Mouse (Mus musculus) midbrain, embryonic 11.5 days (tissue): ENCODE measurements around the gene Ppme1. TPM values are rescaled to one million over a fixed set of nuclear protein-coding genes. Genes with fewer than 3 reads are reported as not detected.

ENCODE experiments used
- ATAC-seq: fragments of 200-750 bp; cut with Nextera tagmentation; 2 replicates; pipeline ENCODE4 v1.8.0; 2017; ENCODE audit warnings: moderate TSS enrichment, moderate library complexity; ENCODE audit not compliant: low FRiP score
- DNase-seq: peaks from one replicate; pipeline ENCODE4 v3.0.0; 2015; ENCODE audit warnings: low spot score; ENCODE audit errors: missing footprints
- H3K27ac ChIP-seq: fragments of 300-500 bp; sonication (generic); 2 replicates; pipeline ENCODE4 v1.5.1; 2014; ENCODE audit warnings: low read depth, low read length
- H3K27me3 ChIP-seq: fragments of 300-500 bp; sonication (generic); 2 replicates; pipeline ENCODE4 v1.6.1; 2014; ENCODE audit warnings: mild to moderate bottlenecking, low read length, moderate library complexity, mixed read lengths; ENCODE audit not compliant: control insufficient read depth, insufficient read depth
- H3K36me3 ChIP-seq: fragments of 300-500 bp; sonication (generic); 2 replicates; pipeline ENCODE4 v1.6.1; 2014; ENCODE audit warnings: mild to moderate bottlenecking, low read length, moderate library complexity, mixed read lengths; ENCODE audit not compliant: control insufficient read depth, insufficient read depth
- H3K4me1 ChIP-seq: fragments of 300-500 bp; sonication (generic); 2 replicates; pipeline ENCODE4 v1.6.1; 2014; ENCODE audit warnings: low read length; ENCODE audit not compliant: control insufficient read depth, insufficient read depth
- H3K4me2 ChIP-seq: fragments of 300-500 bp; sonication (generic); 2 replicates; pipeline ENCODE4 v1.6.1; 2014; ENCODE audit warnings: mild to moderate bottlenecking, moderate library complexity
- H3K4me3 ChIP-seq: fragments of 300-500 bp; sonication (generic); 2 replicates; pipeline ENCODE4 v1.5.1; 2014; ENCODE audit warnings: low read depth, low read length
- H3K9ac ChIP-seq: fragments of 300-500 bp; sonication (generic); 2 replicates; pipeline ENCODE4 v1.6.1; 2014; ENCODE audit warnings: low read length
- H3K9me3 ChIP-seq: fragments of 300-500 bp; sonication (generic); 2 replicates; pipeline ENCODE4 v1.6.1; 2016; ENCODE audit warnings: low read length; ENCODE audit not compliant: control insufficient read depth
- WGBS: fragments of 180-500 bp; shearing (Covaris S2); extraction: QIAGEN DNeasy Blood & Tissue Kit; methylation state at CpG from one replicate; pipeline ENCODE4 v1.1.7; 2014; 5-methylcytosine and 5-hydroxymethylcytosine counted together
- polyA plus RNA-seq: library from polyadenylated mRNA; unstranded; fragments of >200 nt; fragmentation: Nextera tagmentation; extraction: Ambion mirVana; gene quantifications from 2 replicates; pipeline ENCODE4 v1.2.1, GENCODE M21; 2014

Gene Ppme1
- polyA plus RNA-seq, result 95.4 and 102 TPM in 2 replicates

DNA sequence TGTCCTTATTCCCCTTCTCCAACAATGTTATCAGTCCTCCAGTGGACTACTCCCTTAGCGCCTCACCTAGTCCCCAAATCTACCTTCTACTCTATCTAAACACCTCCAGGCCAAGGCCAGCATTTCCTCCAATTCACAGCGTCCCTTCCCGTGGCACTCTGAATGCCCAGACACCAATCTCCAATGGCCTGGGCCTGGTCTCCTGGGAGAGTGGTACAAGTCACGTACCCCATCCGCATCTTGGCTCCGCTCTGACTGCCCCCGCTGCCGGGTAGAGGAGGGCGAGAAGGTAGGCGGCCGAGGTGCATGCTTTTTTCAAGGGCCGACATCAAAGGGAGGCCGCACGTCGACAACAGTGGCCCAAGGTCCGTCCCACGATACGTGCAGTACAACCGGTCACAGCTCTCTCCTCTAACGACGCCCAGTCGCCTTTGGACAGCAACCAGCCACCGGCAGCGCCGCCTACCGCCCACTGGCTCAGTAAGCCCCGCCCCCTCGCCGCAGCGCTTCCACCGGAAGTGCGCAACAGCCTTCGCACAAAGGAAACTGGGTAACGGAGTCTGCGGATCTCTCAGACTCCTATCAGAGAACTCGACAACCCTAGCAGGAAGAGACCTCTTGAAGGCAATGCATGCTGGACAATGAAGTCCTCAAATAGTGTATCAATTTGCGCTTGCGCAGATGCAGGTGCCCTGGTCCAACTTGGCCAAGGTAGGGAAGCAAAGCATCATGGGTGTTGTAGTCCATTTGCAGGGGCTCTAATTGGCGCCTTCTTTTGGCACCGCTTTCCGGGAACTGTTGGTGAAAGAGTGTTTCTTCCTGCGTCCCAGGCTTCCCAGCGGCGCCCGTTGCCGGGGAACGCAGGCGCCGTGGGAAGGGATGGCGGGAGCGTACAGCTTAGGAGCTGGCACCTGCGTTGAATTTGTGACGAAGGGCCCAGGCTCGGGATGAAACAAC, at the start of gene Ppme1, which contains the start of gene C2cd3:
Gene Ppme1, minus strand, starts transcription at position 813 of the 957 bp plus-strand sequence.
Gene C2cd3, plus strand, starts transcription at position 739 of the 957 bp plus-strand sequence.
- Histone ChIP-seq H3K4me3 (peak within 1 kb of the TSS; percentile 75), H3K27ac (peak within 1 kb of the TSS; percentile 75), H3K36me3 (peaks cover 7% of the 10 kb centered on the region; the same call in 1 of the 2 replicates), H3K27me3 (no peaks in the 10 kb centered on the region), H3K4me2 (peak within 1 kb of the TSS; percentile 64), H3K9me3 (no peaks in the 10 kb centered on the region), H3K9ac (peak within 1 kb of the TSS; percentile 79), H3K4me1 (peaks cover 12% of the 10 kb centered on the region)
- ATAC-seq (peak; percentile 96), DNase-seq (peak; percentile 100)
- under 1% methylated on average over 54 of the region's 54 CpGs for WGBS

DNA sequence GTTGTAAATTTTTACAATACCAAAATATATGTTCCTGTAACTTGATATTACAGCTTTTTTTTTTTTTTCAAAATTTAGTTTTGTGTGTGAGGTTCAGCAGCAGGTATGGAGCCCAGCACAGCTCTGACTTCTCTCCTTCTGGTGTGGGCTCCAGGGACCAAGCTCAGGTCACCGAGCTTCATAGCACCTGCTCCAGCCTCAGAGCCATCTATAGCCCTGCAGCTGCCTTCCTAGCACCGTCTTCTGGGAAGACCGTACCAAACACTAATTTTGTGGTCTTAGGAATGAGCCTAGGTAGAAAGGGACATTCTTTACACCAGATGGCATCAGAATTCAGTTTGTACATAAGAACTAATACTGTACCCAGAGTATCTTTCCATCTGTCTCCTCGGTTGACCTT, 36.6 kb upstream of the Ppme1 start:
- no peak for ATAC-seq
- Histone ChIP-seq H3K9ac (no peak overlapping the region), H3K4me3 (no peak overlapping the region), H3K27ac (no peak overlapping the region), H3K36me3 (peaks cover 23% of the 10 kb centered on the region), H3K27me3 (no peaks in the 10 kb centered on the region), H3K9me3 (no peaks in the 10 kb centered on the region), H3K4me1 (no peaks in the 10 kb centered on the region), H3K4me2 (no peak overlapping the region)
- DNase-seq, result no peak
- WGBS, result 94% methylated on average over 4 of the region's 4 CpGs

DNA sequence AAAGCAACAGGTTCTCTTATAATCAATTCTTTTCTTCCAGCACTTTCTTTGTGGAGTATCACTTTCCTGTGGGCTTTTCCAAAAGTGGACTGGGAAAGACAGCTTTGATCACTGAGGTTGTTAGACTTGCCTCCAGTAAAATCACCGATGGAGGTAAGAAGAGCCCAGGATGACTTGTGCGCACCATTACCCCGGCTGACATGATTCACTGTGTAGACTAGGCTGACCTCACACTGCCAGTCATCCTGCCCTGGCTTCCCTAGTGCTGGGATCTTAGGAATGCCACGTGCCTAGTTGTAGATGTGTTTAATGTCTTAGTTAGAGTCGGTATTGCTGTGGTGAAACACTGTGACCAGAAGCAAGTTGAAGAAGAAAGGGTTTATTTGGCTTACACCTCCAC, 35.6 kb upstream of the Ppme1 start:
- H3K4me3 ChIP-seq, result no peak overlapping the region
- no peaks in the 10 kb centered on the region for H3K9me3 ChIP-seq
- WGBS, result 94% methylated on average over 5 of the region's 5 CpGs
- no peak for DNase-seq
- H3K27ac ChIP-seq, result no peak overlapping the region
- H3K4me2 ChIP-seq, result no peak overlapping the region
- ATAC-seq, result no peak
- no peaks in the 10 kb centered on the region for H3K4me1 ChIP-seq
- no peak overlapping the region for H3K9ac ChIP-seq
- peaks cover 28% of the 10 kb centered on the region for H3K36me3 ChIP-seq
- no peaks in the 10 kb centered on the region for H3K27me3 ChIP-seq

- H3K36me3 ChIP-seq, result peaks cover 29% of the 10 kb centered on the region
- no peak for DNase-seq
These were observed 30.6 kb upstream of the Ppme1 start for GRCm38 (mm10) chr7:100402715-100403114.

GRCm38 (mm10) chr7:100400899-100401539, 28.9 kb upstream of the Ppme1 start:
- peaks cover 26% of the 10 kb centered on the region for H3K36me3 ChIP-seq
- no peak overlapping the region for H3K9ac ChIP-seq
- H3K4me1 ChIP-seq, result no peaks in the 10 kb centered on the region
- WGBS, result 77% methylated on average over 4 of the region's 4 CpGs
- peak; percentile 12 for DNase-seq
- no peaks in the 10 kb centered on the region for H3K9me3 ChIP-seq
- H3K27ac ChIP-seq, result no peak overlapping the region
- H3K4me3 ChIP-seq, result no peak overlapping the region
- H3K4me2 ChIP-seq, result no peak overlapping the region
- ATAC-seq, result no peak
- H3K27me3 ChIP-seq, result no peaks in the 10 kb centered on the region

More at GRCm38 (mm10) chr7:100402715-100403114, 30.6 kb upstream of the Ppme1 start:
- no peak overlapping the region for H3K27ac ChIP-seq
- H3K27me3 ChIP-seq, result no peaks in the 10 kb centered on the region
- no peak overlapping the region for H3K9ac ChIP-seq
- no peaks in the 10 kb centered on the region for H3K4me1 ChIP-seq
- 93% methylated on average over 4 of the region's 4 CpGs for WGBS
- no peak overlapping the region for H3K4me3 ChIP-seq
- no peak overlapping the region for H3K4me2 ChIP-seq
- ATAC-seq, result no peak
- H3K9me3 ChIP-seq, result no peaks in the 10 kb centered on the region

GRCm38 (mm10) chr7:100399231-100399913, 27.3 kb upstream of the Ppme1 start:
- Histone ChIP-seq H3K4me1 (no peaks in the 10 kb centered on the region), H3K4me3 (no peak overlapping the region), H3K9me3 (no peaks in the 10 kb centered on the region), H3K36me3 (peaks cover 28% of the 10 kb centered on the region), H3K27me3 (no peaks in the 10 kb centered on the region), H3K27ac (no peak overlapping the region), H3K4me2 (no peak overlapping the region), H3K9ac (no peak overlapping the region)
- 58% methylated on average over 8 of the region's 8 CpGs for WGBS
- peak; percentile 78 for ATAC-seq
- peak; percentile 80 for DNase-seq

DNA sequence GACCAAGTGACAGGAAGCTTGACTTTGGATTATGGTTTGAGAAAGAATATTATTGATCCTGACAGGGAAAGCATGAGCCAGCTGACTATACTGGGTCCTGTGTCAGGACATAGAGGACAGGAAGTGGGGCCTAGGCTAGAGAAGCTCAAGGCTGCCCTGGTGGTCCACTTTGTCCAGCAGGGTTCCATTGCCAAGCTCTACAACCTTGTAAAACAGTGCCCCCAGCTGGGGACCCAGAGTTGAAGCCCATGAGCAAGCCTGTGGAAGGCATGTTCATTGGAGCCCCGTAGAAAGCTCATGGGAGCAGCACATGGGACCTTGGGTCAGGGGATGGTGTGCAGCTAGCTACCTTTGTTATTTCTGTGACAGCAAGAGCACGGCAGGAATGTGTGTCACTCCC, 20.2 kb upstream of the Ppme1 start:
- Histone ChIP-seq H3K27ac (no peak overlapping the region), H3K9ac (no peak overlapping the region), H3K4me1 (no peaks in the 10 kb centered on the region), H3K36me3 (peaks cover 13% of the 10 kb centered on the region), H3K4me2 (no peak overlapping the region), H3K4me3 (no peak overlapping the region), H3K9me3 (no peaks in the 10 kb centered on the region), H3K27me3 (no peaks in the 10 kb centered on the region)
- ATAC-seq (no peak), DNase-seq (peak; percentile 70)
- WGBS, result 85% methylated on average over 2 of the region's 2 CpGs

GRCm38 (mm10) chr7:100390166-100390565, 18.1 kb upstream of the Ppme1 start:
- Histone ChIP-seq H3K4me2 (no peak overlapping the region), H3K9ac (no peak overlapping the region), H3K4me1 (no peaks in the 10 kb centered on the region), H3K27ac (no peak overlapping the region), H3K9me3 (no peaks in the 10 kb centered on the region), H3K4me3 (no peak overlapping the region), H3K36me3 (peaks cover 4% of the 10 kb centered on the region), H3K27me3 (no peaks in the 10 kb centered on the region)
- DNase-seq (peak; percentile 81), ATAC-seq (no peak)
- WGBS, result 91% methylated on average over 8 of the region's 8 CpGs
